ENCODE assay signal across 21 mouse cellular contexts in the genomic region with DNA sequence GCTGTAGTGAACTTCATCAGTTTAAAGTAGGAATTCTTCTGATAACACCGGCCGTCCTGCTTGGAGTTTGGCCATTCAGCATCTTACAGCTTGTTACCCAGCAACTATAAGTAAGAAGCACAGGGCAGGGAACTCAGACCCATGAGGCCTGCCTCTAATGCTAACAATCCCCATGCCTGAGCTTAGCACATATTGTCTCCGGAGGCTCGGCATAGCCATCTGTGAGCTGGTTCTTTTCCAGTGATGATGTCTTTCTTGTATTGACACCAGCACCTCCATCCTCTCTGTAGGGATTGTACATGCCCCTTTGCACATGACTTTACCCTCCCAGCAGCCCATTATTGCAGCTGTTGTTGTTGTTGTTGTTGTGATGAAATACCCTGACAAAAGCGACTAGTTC. TPM values are rescaled to one million over a fixed set of nuclear protein-coding genes. Genes with fewer than 3 reads are reported as not detected.
DNase-seq lines count a peak whose midpoint lies in the region; ATAC-seq lines count a peak whose summit lies in the region.
"Not testable (repeated sequence)": the region's sequence is repeated elsewhere in the genome, so short reads cannot be mapped to it uniquely, and the experiment has no call there.
"Had no signal": no experiment of that assay in that cellular context is flagged by ENCODE, and none has a peak within 500 bp of the region (broad histone marks: within the 10 kb centered on the region; RNA-seq: fewer than 3 reads in every experiment).

No protein-coding gene starts in this region.

- WGBS in forebrain, embryonic 11.5 days = 97% methylated on average over 4 of the region's 5 CpGs
- 86% methylated on average over 4 of the region's 5 CpGs for WGBS in heart, embryonic 10.5 days
- WGBS in limb, embryonic 11.5 days = 94% methylated on average over 4 of the region's 5 CpGs

- H3K9me3 ChIP-seq in forebrain, embryonic 11.5 days (ENCODE audit: control insufficient read depth, low read length) = peaks cover 20% of the 10 kb centered on the region; the same call in 1 of the 2 replicates
- H3K9me3 ChIP-seq in heart, embryonic 10.5 days = peaks cover 67% of the 10 kb centered on the region
- H3K9me3 ChIP-seq in limb, embryonic 11.5 days (ENCODE audit: control insufficient read depth, low read length) = peaks cover 23% of the 10 kb centered on the region; the same call in 1 of the 2 replicates

- not testable (repeated sequence) for ATAC-seq in forebrain, embryonic 11.5 days (replicated peaks; ENCODE audit: low FRiP score); limb, embryonic 11.5 days (ENCODE audit: insufficient number of reproducible peaks, low FRiP score, low TSS enrichment, low read depth)

- H3K4me2 ChIP-seq in forebrain, embryonic 11.5 days (ENCODE audit: low read depth, low read length, severe bottlenecking); limb, embryonic 11.5 days (ENCODE audit: low read depth, severe bottlenecking): not testable (repeated sequence)

- H3K27ac ChIP-seq in forebrain, embryonic 11.5 days (ENCODE audit: low read depth, low read length); heart, embryonic 10.5 days; limb, embryonic 11.5 days (replicated peaks; ENCODE audit: low read depth, low read length): not testable (repeated sequence)

- not testable (repeated sequence) for H3K9ac ChIP-seq in forebrain, embryonic 11.5 days (ENCODE audit: low read length); limb, embryonic 11.5 days (ENCODE audit: low read length)

- H3K36me3 ChIP-seq in forebrain, embryonic 11.5 days (ENCODE audit: control insufficient read depth, insufficient read depth, low read length); heart, embryonic 10.5 days; limb, embryonic 11.5 days (ENCODE audit: control insufficient read depth, insufficient read depth, low read length): not testable (repeated sequence)

- H3K4me3 ChIP-seq in forebrain, embryonic 11.5 days (ENCODE audit: low read depth, low read length); heart, embryonic 10.5 days; limb, embryonic 11.5 days (ENCODE audit: low read depth, low read length): not testable (repeated sequence)

- peak; percentile 23 for DNase-seq in forebrain, embryonic 11.5 days (ENCODE audit: low spot score)
- DNase-seq in heart, embryonic 10.5 days (ENCODE audit: low spot score) = peak; percentile 58
- DNase-seq in layer of hippocampus, adult 18-20 months (ENCODE audit: low spot score in 2 of 2) = peak; percentile 60 to 86
- DNase-seq in layer of hippocampus, adult 8-10 months (ENCODE audit: low spot score in 2 of 2) = peak; percentile 44 to 50
- peak; percentile 78 for DNase-seq in layer of hippocampus, adult 9-11 months
- DNase-seq in limb, embryonic 11.5 days (ENCODE audit: low spot score) = peak; percentile 16

- H3K4me1 ChIP-seq in forebrain, embryonic 11.5 days (replicated peaks; ENCODE audit: control insufficient read depth, insufficient read depth, low read length); heart, embryonic 10.5 days; limb, embryonic 11.5 days (ENCODE audit: control insufficient read depth, insufficient read depth, low read length): not testable (repeated sequence)

- not testable (repeated sequence) for H3K27me3 ChIP-seq in forebrain, embryonic 11.5 days (ENCODE audit: control insufficient read depth, insufficient read depth, low read length); heart, embryonic 10.5 days (ENCODE audit: insufficient read depth, poor library complexity, severe bottlenecking); limb, embryonic 11.5 days (ENCODE audit: control insufficient read depth, insufficient read depth, low read length)

RNA-seq across cellular contexts. Expression of a gene that starts 36.5 kb away (rescaled TPM):
- not detected in 2 replicates for polyA plus RNA-seq in forebrain, embryonic 11.5 days (2014; fragmentation: Nextera tagmentation; extraction: Ambion mirVana)
- not detected in 2 replicates for polyA plus RNA-seq in heart, embryonic 10.5 days (2016; fragmentation: Nextera tagmentation; extraction: Ambion mirVana)
- not detected for total RNA-seq in layer of hippocampus, adult 18-20 months (2021)
- not detected for total RNA-seq in layer of hippocampus, adult 8-10 months (2022)
- polyA plus RNA-seq in limb, embryonic 11.5 days (2014; fragmentation: Nextera tagmentation; extraction: Ambion mirVana) = not detected in 2 replicates
- total RNA-seq: adrenal gland, adult 2 months; adrenal gland, postnatal 10 days; adrenal gland, postnatal 25 days; adrenal gland, postnatal 4 days; ES-E14; MEL had no signal
- polyA plus RNA-seq: adrenal gland, adult 2 months; C2C12; cerebellum, adult 2 months; cortical plate, adult 2 months; embryonic facial prominence, embryonic 10.5 days; embryonic facial prominence, embryonic 12.5 days; embryonic facial prominence, embryonic 14.5 days; forebrain, embryonic 12.5 days; forebrain, embryonic 14.5 days; forebrain, embryonic 16.5 days had no signal

RNA-seq across cellular contexts. Expression of a gene that starts 45.5 kb away (rescaled TPM):
- polyA plus RNA-seq in forebrain, embryonic 11.5 days (2014; fragmentation: Nextera tagmentation; extraction: Ambion mirVana) = not detected in 2 replicates
- polyA plus RNA-seq in heart, embryonic 10.5 days (2016; fragmentation: Nextera tagmentation; extraction: Ambion mirVana) = not detected in 2 replicates
- total RNA-seq in layer of hippocampus, adult 18-20 months (2021) = not detected
- not detected for total RNA-seq in layer of hippocampus, adult 8-10 months (2022)
- not detected in 2 replicates for polyA plus RNA-seq in limb, embryonic 11.5 days (2014; fragmentation: Nextera tagmentation; extraction: Ambion mirVana)
- total RNA-seq: adrenal gland, adult 2 months; adrenal gland, postnatal 10 days; adrenal gland, postnatal 25 days; adrenal gland, postnatal 4 days; ES-E14; MEL had no signal
- polyA plus RNA-seq: adrenal gland, adult 2 months; C2C12; cerebellum, adult 2 months; cortical plate, adult 2 months; embryonic facial prominence, embryonic 10.5 days; embryonic facial prominence, embryonic 12.5 days; embryonic facial prominence, embryonic 14.5 days; forebrain, embryonic 12.5 days; forebrain, embryonic 14.5 days; forebrain, embryonic 16.5 days had no signal

RNA-seq across cellular contexts. Expression of a gene that starts 52.9 kb away (rescaled TPM):
- polyA plus RNA-seq in forebrain, embryonic 11.5 days (2014; fragmentation: Nextera tagmentation; extraction: Ambion mirVana) = not detected in 2 replicates
- not detected in 2 replicates for polyA plus RNA-seq in heart, embryonic 10.5 days (2016; fragmentation: Nextera tagmentation; extraction: Ambion mirVana)
- not detected for total RNA-seq in layer of hippocampus, adult 18-20 months (2021)
- total RNA-seq in layer of hippocampus, adult 8-10 months (2022) = under 1 TPM in 1 of 4 experiments, not detected in 3; 0.16 TPM
- not detected in 2 replicates for polyA plus RNA-seq in limb, embryonic 11.5 days (2014; fragmentation: Nextera tagmentation; extraction: Ambion mirVana)
- total RNA-seq: MEL had no signal
- polyA plus RNA-seq: C2C12; cerebellum, adult 2 months; cortical plate, adult 2 months; embryonic facial prominence, embryonic 10.5 days; embryonic facial prominence, embryonic 12.5 days; embryonic facial prominence, embryonic 14.5 days; forebrain, embryonic 12.5 days; forebrain, embryonic 14.5 days had no signal

Comparison
In these comparisons a context has a peak if more than half of its experiments do, and no peak if none do; other contexts are left out.
1. DNase-seq: peak in every context shown above with its lines; median percentile 78 in layer of hippocampus, adult 9-11 months; 73 in layer of hippocampus, adult 18-20 months; 58 in heart, embryonic 10.5 days; 47 in layer of hippocampus, adult 8-10 months; 23 in forebrain, embryonic 11.5 days; 16 in limb, embryonic 11.5 days.